Mouse (Mus musculus) cerebellum, postnatal 14 days (tissue): ENCODE measurements at regions not wholly inside any gene's neighbourhood (a gene's known extent, or its start where the extent isn't known, plus 50 kb on each side); places are given as distances from the start of the nearest gene placed in this dataset.

ENCODE experiments used
- DNase-seq, 2 experiments: peaks; one replicate each; pipeline ENCODE4 v3.0.0; 2021; ENCODE audit warnings: mixed read lengths in 2 of 2

- DNase-seq: no peak
Measured at GRCm38 (mm10) chr4:32185986-32186385, 52.6 kb upstream of the Bach2 start.

- no peak for DNase-seq
Measured at GRCm38 (mm10) chr4:32187154-32187553, 51.5 kb upstream of the Bach2 start.

GRCm38 (mm10) chr4:32188076-32188475, 50.5 kb upstream of the Bach2 start:
- DNase-seq: no peak

GRCm38 (mm10) chr4:32188752-32189415, 49.7 kb upstream of the Bach2 start:
- DNase-seq: no peak
